ENCODE assay signal across 23 mouse cellular contexts in genomic region chr19:29444364-29444763, GRCm38 (mm10). TPM values are rescaled to one million over a fixed set of nuclear protein-coding genes. Genes with fewer than 3 reads are reported as not detected.
DNase-seq lines count a peak whose midpoint lies in the region; ATAC-seq and TF ChIP-seq lines count a peak whose summit lies in the region.
"Had no signal": no experiment of that assay in that cellular context is flagged by ENCODE, and none has a peak within 500 bp of the region (broad histone marks: within the 10 kb centered on the region; RNA-seq: fewer than 3 reads in every experiment).

No protein-coding gene starts in this region.

- no peak for TF ChIP-seq EP300 in liver, embryonic 14.5 days (IDR thresholded peaks at IDR 0.05; ENCODE audit: low read depth)
- no peak for TF ChIP-seq EP300 in MEL (IDR thresholded peaks at IDR 0.05; ENCODE audit: low read depth in 1 of 2, low read length in 2 of 2)

- DNase-seq in gastrocnemius, adult 2 months, result no peak
- DNase-seq in gastrocnemius, postnatal 14 days, result no peak
- DNase-seq in liver, embryonic 14.5 days (ENCODE audit: low read depth in 3 of 3, low spot score in 3 of 3), result no peak
- no peak for DNase-seq in MEL (ENCODE audit: low read depth, low spot score)
- no peak for DNase-seq in adrenal gland, adult 8-10 months
- DNase-seq: adrenal gland, postnatal 25 days; B cell, adult 2 months; cerebellum, adult 18-20 months; cerebellum, adult 9-11 months; cerebellum, postnatal 36 days; gastrocnemius, postnatal 36 days; heart, postnatal 10 days had no signal

- no peak overlapping the region for H3K4me3 ChIP-seq in gastrocnemius, adult 2 months
- H3K4me3 ChIP-seq in intestine, postnatal 0 days (ENCODE audit: low read depth, low read length), result no peak overlapping the region
- H3K4me3 ChIP-seq in intestine, embryonic 15.5 days (replicated peaks), result no peak overlapping the region
- H3K4me3 ChIP-seq in liver, embryonic 14.5 days (ENCODE audit: insufficient read depth in 1 of 2, low read depth in 2 of 2, low read length in 2 of 2), result no peak overlapping the region
- no peak overlapping the region for H3K4me3 ChIP-seq in liver, embryonic 12.5 days
- no peak overlapping the region for H3K4me3 ChIP-seq in MEL (ENCODE audit: control insufficient read depth in 1 of 2, insufficient read depth in 1 of 2, low read depth in 2 of 2, low read length in 2 of 2)
- H3K4me3 ChIP-seq: embryonic facial prominence, embryonic 13.5 days; forebrain, embryonic 12.5 days; heart, embryonic 13.5 days had no signal

- no peak for TF ChIP-seq POLR2A in MEL (IDR thresholded peaks at IDR 0.05; ENCODE audit: control insufficient read depth in 1 of 2, insufficient read depth in 1 of 2, low read depth in 1 of 2, low read length in 2 of 2, poor library complexity in 1 of 2)

- H3K4me2 ChIP-seq in intestine, postnatal 0 days (replicated peaks; ENCODE audit: low read depth), result no peak overlapping the region
- H3K4me2 ChIP-seq in intestine, embryonic 15.5 days (replicated peaks), result no peak overlapping the region
- H3K4me2 ChIP-seq in liver, embryonic 14.5 days (ENCODE audit: low read depth), result no peak overlapping the region
- no peak overlapping the region for H3K4me2 ChIP-seq in liver, embryonic 12.5 days
- H3K4me2 ChIP-seq: embryonic facial prominence, embryonic 13.5 days; forebrain, embryonic 12.5 days; heart, embryonic 13.5 days; hindbrain, embryonic 14.5 days had no signal

- intact Hi-C loops in gastrocnemius, adult 2 months (cut with DNase I), result loop anchor here (1.0 kb wide), 1 partner anchor 57 kb away; no protein-coding TSS in a partner anchor
- intact Hi-C loops in gastrocnemius, postnatal 14 days (cut with DNase I; ENCODE audit: low total_unique reads), result no loop called here

- no peaks in the 10 kb centered on the region for H3K36me3 ChIP-seq in intestine, postnatal 0 days (ENCODE audit: control insufficient read depth, insufficient read depth)
- no peaks in the 10 kb centered on the region for H3K36me3 ChIP-seq in intestine, embryonic 15.5 days
- no peaks in the 10 kb centered on the region for H3K36me3 ChIP-seq in liver, embryonic 14.5 days (replicated peaks; ENCODE audit: control insufficient read depth, insufficient read depth, low read depth)
- no peaks in the 10 kb centered on the region for H3K36me3 ChIP-seq in liver, embryonic 12.5 days
- peaks cover 0 to 28% of the 10 kb centered on the region in 2 experiments; a peak in 2 of 4 replicates for H3K36me3 ChIP-seq in MEL (ENCODE audit: control insufficient read depth in 1 of 2, insufficient read depth in 2 of 2, low read length in 2 of 2)
- H3K36me3 ChIP-seq: embryonic facial prominence, embryonic 13.5 days; forebrain, embryonic 12.5 days; heart, embryonic 13.5 days had no signal

- H3K9me3 ChIP-seq in intestine, postnatal 0 days (ENCODE audit: control insufficient read depth), result peaks cover 4% of the 10 kb centered on the region
- no peaks in the 10 kb centered on the region for H3K9me3 ChIP-seq in intestine, embryonic 15.5 days
- no peaks in the 10 kb centered on the region for H3K9me3 ChIP-seq in liver, embryonic 14.5 days (ENCODE audit: control insufficient read depth, low read length)
- 0 out of 2 replicates have a peak, but pooled peaks cover 5% of the 10 kb centered on the region for H3K9me3 ChIP-seq in liver, embryonic 12.5 days (replicated peaks)
- H3K9me3 ChIP-seq in MEL (replicated peaks; ENCODE audit: insufficient read depth, low read length), result no peaks in the 10 kb centered on the region
- H3K9me3 ChIP-seq: forebrain, embryonic 12.5 days had no signal

- 89% methylated on average over 3 of the region's 3 CpGs for WGBS in intestine, postnatal 0 days
- 93% methylated on average over 3 of the region's 3 CpGs for WGBS in intestine, embryonic 15.5 days
- 76% methylated on average over 3 of the region's 3 CpGs for WGBS in liver, embryonic 14.5 days (ENCODE audit: insufficient replicate concordance)
- 81% methylated on average over 3 of the region's 3 CpGs for WGBS in liver, embryonic 12.5 days (ENCODE audit: insufficient replicate concordance)

- H3K9ac ChIP-seq in intestine, postnatal 0 days (ENCODE audit: low read depth, low read length), result no peak overlapping the region
- H3K9ac ChIP-seq in intestine, embryonic 15.5 days, result no peak overlapping the region
- H3K9ac ChIP-seq in liver, embryonic 14.5 days (replicated peaks), result no peak overlapping the region
- no peak overlapping the region for H3K9ac ChIP-seq in liver, embryonic 12.5 days
- H3K9ac ChIP-seq in MEL (ENCODE audit: control insufficient read depth, low read depth, low read length, poor library complexity, severe bottlenecking), result no peak overlapping the region
- H3K9ac ChIP-seq: embryonic facial prominence, embryonic 13.5 days; forebrain, embryonic 12.5 days; heart, embryonic 13.5 days; hindbrain, embryonic 14.5 days had no signal

- ATAC-seq in intestine, postnatal 0 days, result no peak
- ATAC-seq in intestine, embryonic 15.5 days, result no peak
- ATAC-seq in liver, embryonic 14.5 days (ENCODE audit: insufficient read depth), result no peak
- ATAC-seq in liver, embryonic 12.5 days, result no peak
- ATAC-seq: activated CD4-positive, CD25-positive, alpha-beta regulatory T cell, adult 4 months; CD4-positive, CD25-positive, alpha-beta regulatory T cell, adult 4 months; forebrain, embryonic 16.5 days had no signal

- TF ChIP-seq CTCF in gastrocnemius, adult 2 months (IDR thresholded peaks at IDR 0.05), result peak; percentile 50
- TF ChIP-seq CTCF in intestine, postnatal 0 days (IDR thresholded peaks at IDR 0.05; ENCODE audit: low read depth), result peak; percentile 46
- peak; percentile 20; the same call in 1 of the 2 replicates for TF ChIP-seq CTCF in liver, embryonic 14.5 days (IDR thresholded peaks at IDR 0.05; ENCODE audit: low read depth)
- TF ChIP-seq CTCF in MEL (IDR thresholded peaks at IDR 0.05 in 2 of 3, conservative IDR thresholded peaks at IDR 0.05 in 1 of 3; ENCODE audit: control insufficient read depth in 1 of 3, insufficient read depth in 1 of 3, low read depth in 2 of 3, low read length in 3 of 3, poor library complexity in 1 of 3, severe bottlenecking in 1 of 3), result peak in 2 of 3 experiments; percentile 12 to 45; a peak in 2 of 6 replicates

- peak; percentile 42 for TF ChIP-seq RAD21 in MEL (IDR thresholded peaks at IDR 0.05; ENCODE audit: low read depth, low read length)

- H3K4me1 ChIP-seq in intestine, postnatal 0 days (replicated peaks; ENCODE audit: control insufficient read depth, insufficient read depth, low read length), result no peaks in the 10 kb centered on the region
- no peaks in the 10 kb centered on the region for H3K4me1 ChIP-seq in intestine, embryonic 15.5 days (replicated peaks)
- no peaks in the 10 kb centered on the region for H3K4me1 ChIP-seq in liver, embryonic 14.5 days (replicated peaks; ENCODE audit: control insufficient read depth in 2 of 2, insufficient read depth in 2 of 2, low read length in 1 of 2)
- H3K4me1 ChIP-seq in liver, embryonic 12.5 days, result no peaks in the 10 kb centered on the region
- peaks cover 11 to 24% of the 10 kb centered on the region in 2 experiments for H3K4me1 ChIP-seq in MEL (ENCODE audit: control insufficient read depth in 1 of 2, insufficient read depth in 2 of 2, low read length in 2 of 2)
- H3K4me1 ChIP-seq: embryonic facial prominence, embryonic 13.5 days; heart, embryonic 13.5 days had no signal

- H3K79me2 ChIP-seq in MEL (ENCODE audit: control insufficient read depth, insufficient read depth, low read length, poor library complexity), result no peaks in the 10 kb centered on the region

- H3K27me3 ChIP-seq in intestine, postnatal 0 days (replicated peaks; ENCODE audit: control insufficient read depth, insufficient read depth, low read length), result no peaks in the 10 kb centered on the region
- H3K27me3 ChIP-seq in intestine, embryonic 15.5 days (replicated peaks), result no peaks in the 10 kb centered on the region
- H3K27me3 ChIP-seq in liver, embryonic 14.5 days (ENCODE audit: control insufficient read depth, insufficient read depth, low read length), result no peaks in the 10 kb centered on the region
- H3K27me3 ChIP-seq in liver, embryonic 12.5 days (replicated peaks), result no peaks in the 10 kb centered on the region
- H3K27me3 ChIP-seq in MEL (ENCODE audit: control insufficient read depth in 1 of 2, insufficient read depth in 2 of 2, low read length in 2 of 2), result no peaks in the 10 kb centered on the region
- H3K27me3 ChIP-seq: embryonic facial prominence, embryonic 13.5 days; forebrain, embryonic 12.5 days had no signal

- H3K27ac ChIP-seq in gastrocnemius, adult 2 months, result no peak overlapping the region
- H3K27ac ChIP-seq in intestine, postnatal 0 days (ENCODE audit: low read depth, low read length), result no peak overlapping the region
- H3K27ac ChIP-seq in intestine, embryonic 15.5 days, result no peak overlapping the region
- no peak overlapping the region for H3K27ac ChIP-seq in liver, embryonic 14.5 days
- no peak overlapping the region for H3K27ac ChIP-seq in liver, embryonic 12.5 days
- H3K27ac ChIP-seq in MEL (ENCODE audit: control insufficient read depth, low read depth, low read length), result no peak overlapping the region
- H3K27ac ChIP-seq: embryonic facial prominence, embryonic 13.5 days; forebrain, embryonic 12.5 days; heart, embryonic 13.5 days; hindbrain, embryonic 14.5 days had no signal

TF ChIP-seq in MEL, 35 proteins besides CTCF, POLR2A, EP300 and RAD21 (continues in another document):
- no peak for TF ChIP-seq UBTF (IDR thresholded peaks at IDR 0.05; ENCODE audit: borderline replicate concordance, insufficient read depth, low read depth, low read length)
- no peak for TF ChIP-seq TAL1 (IDR thresholded peaks at IDR 0.05; ENCODE audit: low read length)
- TF ChIP-seq POLR2AphosphoS2 (IDR thresholded peaks at IDR 0.05; ENCODE audit: low read length), result no peak
- TF ChIP-seq GATA1 (IDR thresholded peaks at IDR 0.05; ENCODE audit: low read depth, low read length), result no peak
- TF ChIP-seq NRF1 (IDR thresholded peaks at IDR 0.05; ENCODE audit: insufficient read depth, low read depth, low read length, poor library complexity, severe bottlenecking), result no peak
- no peak for TF ChIP-seq CHD1 (IDR thresholded peaks at IDR 0.05; ENCODE audit: low read depth, low read length)
- TF ChIP-seq RCOR1 (IDR thresholded peaks at IDR 0.05; ENCODE audit: low read depth, low read length), result no peak
- TF ChIP-seq ETS1 (IDR thresholded peaks at IDR 0.05; ENCODE audit: low read depth, low read length), result no peak

RNA-seq across cellular contexts. Expression of gene Pdcd1lg2, which starts 33.6 kb away (rescaled TPM):
- not detected for total RNA-seq in gastrocnemius, adult 2 months (2021)
- total RNA-seq in gastrocnemius, postnatal 14 days (2021), result not detected
- polyA plus RNA-seq in intestine, postnatal 0 days (2015; fragmentation: Nextera tagmentation; extraction: Ambion mirVana), result 0.17 TPM in 1 of 2 replicates, not detected in the other
- polyA plus RNA-seq in intestine, embryonic 15.5 days (2015; fragmentation: Nextera tagmentation; extraction: Ambion mirVana), result not detected in 2 replicates
- polyA plus RNA-seq in liver, embryonic 14.5 days (2012; rRNA removed), result 0.02 TPM in 1 of 2 replicates, not detected in the other
- not detected in 2 replicates for polyA plus RNA-seq in liver, embryonic 14.5 days (2014; fragmentation: Nextera tagmentation; extraction: Ambion mirVana)
- 0.17 TPM in 1 of 2 replicates, not detected in the other for polyA plus RNA-seq in liver, embryonic 12.5 days (2016; fragmentation: Nextera tagmentation; extraction: Ambion mirVana)
- 1.3 and 1.7 TPM in 2 replicates for total RNA-seq in MEL (2012; rRNA removed)
- 1 to 10 TPM in 1 of 2 experiments, not detected in 1; 5.4 TPM for polyA plus RNA-seq in MEL (2012; ENCODE audit: insufficient read depth in 1 of 2, insufficient read length in 2 of 2, low read depth in 1 of 2, low replicate concordance in 2 of 2, missing spikeins in 1 of 2)
- not detected for total RNA-seq in adrenal gland, adult 8-10 months (2022)
- total RNA-seq: adrenal gland, adult 18-20 months; adrenal gland, postnatal 25 days; gastrocnemius, postnatal 36 days; heart, postnatal 10 days had no signal
- polyA plus RNA-seq: embryonic facial prominence, embryonic 13.5 days; forebrain, embryonic 16.5 days; heart, embryonic 13.5 days had no signal
